9 mouse cellular contexts compared by ENCODE assay signal in genomic region chr9:47755119-47755518, GRCm38 (mm10).
DNase-seq lines count a peak whose midpoint lies in the region; ATAC-seq and TF ChIP-seq lines count a peak whose summit lies in the region.
"Had no signal": no experiment of that assay in that cellular context is flagged by ENCODE, and none has a peak within 500 bp of the region (broad histone marks: within the 10 kb centered on the region; RNA-seq: fewer than 3 reads in every experiment).

No protein-coding gene starts in this region.

- no peak overlapping the region for H3K9ac ChIP-seq in heart, postnatal 0 days (replicated peaks; ENCODE audit: low read depth, low read length)

- peak; percentile 27 for DNase-seq in cerebellum, adult 9-11 months
- no peak for DNase-seq in cerebellum, postnatal 4 days (ENCODE audit: low spot score in 2 of 2)
- DNase-seq in heart, postnatal 0 days (ENCODE audit: low spot score): no peak
- no peak for DNase-seq in heart, postnatal 36 days
- peak; percentile 80 for DNase-seq in right cerebral cortex, adult 18-20 months
- DNase-seq in right cerebral cortex, postnatal 4 days: no peak
- DNase-seq in telencephalon, adult 2 months (ENCODE audit: low read depth, low spot score): peak; percentile 91
- DNase-seq in urinary bladder, postnatal 4 days (ENCODE audit: low spot score in 2 of 2): no peak

- WGBS in heart, postnatal 0 days: 45% methylated on average over 12 of the region's 12 CpGs

- ATAC-seq in heart, postnatal 0 days (ENCODE audit: insufficient read depth, low read depth): no peak

- H3K9me3 ChIP-seq in heart, postnatal 0 days (replicated peaks; ENCODE audit: control insufficient read depth, low read length): no peaks in the 10 kb centered on the region

- no peaks in the 10 kb centered on the region for H3K27me3 ChIP-seq in heart, postnatal 0 days (ENCODE audit: control insufficient read depth, insufficient read depth, low read length)

- no peak for TF ChIP-seq CTCF in heart, postnatal 0 days (IDR thresholded peaks at IDR 0.05; ENCODE audit: low read depth)

- no peak for TF ChIP-seq EP300 in heart, postnatal 0 days (IDR thresholded peaks at IDR 0.05; ENCODE audit: low read depth)

- no peaks in the 10 kb centered on the region for H3K4me1 ChIP-seq in heart, postnatal 0 days (ENCODE audit: control insufficient read depth, insufficient read depth)

- no peak overlapping the region for H3K27ac ChIP-seq in heart, postnatal 0 days (ENCODE audit: low read depth)
- H3K27ac ChIP-seq: stomach, postnatal 0 days had no signal

- H3K4me3 ChIP-seq in heart, postnatal 0 days (ENCODE audit: low read depth, low read length): no peak overlapping the region

- H3K36me3 ChIP-seq in heart, postnatal 0 days (replicated peaks; ENCODE audit: control insufficient read depth, insufficient read depth, low read length): no peaks in the 10 kb centered on the region

- H3K4me2 ChIP-seq in heart, postnatal 0 days (ENCODE audit: low read depth, low read length): peak overlapping the region; percentile 20; the same call in 1 of the 2 replicates

- intact Hi-C loops in heart, postnatal 36 days (cut with DNase I): no loop called here

Comparison
In these comparisons a context has a peak if more than half of its experiments do, and no peak if none do; other contexts are left out.
1. DNase-seq: peak in cerebellum, adult 9-11 months (single experiment), right cerebral cortex, adult 18-20 months (single experiment) and telencephalon, adult 2 months (single experiment); none in cerebellum, postnatal 4 days (0 of 2), heart, postnatal 0 days (single experiment), heart, postnatal 36 days (0 of 2), right cerebral cortex, postnatal 4 days (single experiment) and urinary bladder, postnatal 4 days (0 of 2).